Mouse (Mus musculus): ENCODE data around the gene Dock9.

DNA sequence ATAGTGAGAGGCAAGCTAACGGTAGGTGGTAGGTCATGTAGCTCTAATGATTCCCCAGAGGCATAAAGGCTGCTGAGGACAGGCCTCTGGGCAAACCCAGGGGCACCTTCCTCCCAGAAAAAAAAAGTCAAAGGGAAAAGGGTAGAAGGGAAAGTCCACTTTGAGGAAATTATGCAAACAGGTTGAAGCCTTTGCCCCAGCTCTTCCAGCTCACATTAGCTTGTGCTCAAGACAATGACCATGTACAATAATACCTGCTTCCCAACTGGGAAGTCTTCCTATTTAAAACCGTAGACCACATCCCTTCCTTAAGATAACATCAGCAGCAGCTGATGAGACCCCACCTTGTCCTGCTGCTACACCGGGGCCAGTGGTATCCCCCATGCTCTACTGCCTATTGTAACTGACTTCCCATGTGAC lies 91.1 kb downstream of the Dock9 start:
- no peak for TF ChIP-seq CTCF (IDR thresholded peaks at IDR 0.05; ENCODE audit: control insufficient read depth, insufficient read depth, insufficient read length)
- no peak for TF ChIP-seq MYOG (IDR thresholded peaks at IDR 0.05; ENCODE audit: control insufficient read depth, extremely low read depth, insufficient read length)

Measured in C2C12 (cell line).